Mouse (Mus musculus): Measurements from ENCODE around the gene Plcb3.

DNA sequence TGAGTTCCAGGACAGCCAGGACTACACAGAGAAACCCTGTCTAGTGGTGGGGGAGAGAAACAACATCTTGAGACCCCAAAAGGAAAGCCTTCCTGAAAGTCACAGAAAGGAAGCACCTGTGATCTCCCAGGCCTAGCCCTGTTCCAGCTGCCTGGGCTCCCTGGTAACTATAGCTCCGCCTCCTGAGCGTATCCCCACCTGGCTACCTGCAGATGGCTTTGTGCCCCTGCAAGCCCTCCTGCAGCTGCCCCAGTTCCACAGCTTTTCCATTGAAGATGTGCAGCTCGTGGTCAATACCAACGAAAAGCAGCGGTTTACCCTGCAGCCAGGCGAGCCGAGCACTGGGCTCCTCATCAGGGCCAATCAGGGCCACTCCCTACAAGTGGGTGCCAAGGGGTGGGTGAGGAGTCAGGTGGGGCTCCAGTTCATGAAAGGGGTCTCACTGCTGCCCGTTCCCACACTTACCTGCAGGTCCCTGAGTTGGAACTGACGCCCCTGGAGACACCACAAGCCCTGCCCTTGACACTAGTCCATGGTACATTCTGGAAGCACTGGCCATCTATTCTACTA, 21.5 kb upstream of the Plcb3 start:
- TF ChIP-seq CTCF (IDR thresholded peaks at IDR 0.05; ENCODE audit: extremely low read depth, insufficient read length, insufficient replicate concordance, low read depth, low read length) (no peak), POLR2A (IDR thresholded peaks at IDR 0.05; ENCODE audit: low read depth, low read length) (no peak)

Measured in small intestine, adult 2 months (tissue).